Mouse (Mus musculus) limb, embryonic 12.5 days (tissue): ENCODE results near the gene Syce2. TPM values are rescaled to one million over a fixed set of nuclear protein-coding genes. Genes with fewer than 3 reads are reported as not detected.
"Not testable (repeated sequence)": the region's sequence is repeated elsewhere in the genome, so short reads cannot be mapped to it uniquely, and the experiment has no call there.

Source experiments
- ATAC-seq: fragments of 200-750 bp; cut with Nextera tagmentation; 2 replicates; pipeline ENCODE4 v1.8.0; 2017; ENCODE audit warnings: low read depth, moderate TSS enrichment; ENCODE audit not compliant: insufficient number of reproducible peaks, insufficient read depth, low FRiP score, low TSS enrichment
- H3K27ac ChIP-seq: fragments of 300-500 bp; sonication (generic); 2 replicates; pipeline ENCODE4 v1.5.1; 2016; ENCODE audit warnings: mild to moderate bottlenecking, moderate library complexity
- H3K27me3 ChIP-seq: fragments of 300-500 bp; sonication (generic); 2 replicates; pipeline ENCODE4 v1.6.1; 2016; ENCODE audit warnings: mild to moderate bottlenecking, moderate library complexity
- H3K36me3 ChIP-seq: fragments of 300-500 bp; sonication (generic); 2 replicates; pipeline ENCODE4 v1.6.1; 2016; ENCODE audit warnings: mild to moderate bottlenecking, moderate library complexity
- H3K4me1 ChIP-seq: fragments of 300-500 bp; sonication (generic); replicated peaks from 2 replicates; pipeline ENCODE4 v1.6.1; 2016
- H3K4me2 ChIP-seq: fragments of 300-500 bp; sonication (generic); 2 replicates; pipeline ENCODE4 v1.6.1; 2016; ENCODE audit warnings: mild to moderate bottlenecking, moderate library complexity
- H3K4me3 ChIP-seq: fragments of 300-500 bp; sonication (generic); replicated peaks from 2 replicates; pipeline ENCODE4 v1.5.1; 2016; ENCODE audit warnings: mild to moderate bottlenecking
- H3K9ac ChIP-seq: fragments of 300-500 bp; sonication (generic); replicated peaks from 2 replicates; pipeline ENCODE4 v1.6.1; 2016; ENCODE audit warnings: mild to moderate bottlenecking, moderate library complexity
- H3K9me3 ChIP-seq: fragments of 300-500 bp; sonication (generic); 2 replicates; pipeline ENCODE4 v1.6.1; 2016; ENCODE audit warnings: mild to moderate bottlenecking, moderate library complexity
- WGBS: fragments of 180-500 bp; shearing (Covaris S2); methylation state at CpG from one replicate; pipeline ENCODE4 v1.1.7; 2016; 5-methylcytosine and 5-hydroxymethylcytosine counted together
- polyA plus RNA-seq: library from polyadenylated mRNA; unstranded; fragments of >200 nt; fragmentation: Nextera tagmentation; extraction: Ambion mirVana; gene quantifications from 2 replicates; pipeline ENCODE4 v1.2.1, GENCODE M21; 2016

Syce2 gene
- 86.5 and 88.8 TPM in 2 replicates for polyA plus RNA-seq

DNA sequence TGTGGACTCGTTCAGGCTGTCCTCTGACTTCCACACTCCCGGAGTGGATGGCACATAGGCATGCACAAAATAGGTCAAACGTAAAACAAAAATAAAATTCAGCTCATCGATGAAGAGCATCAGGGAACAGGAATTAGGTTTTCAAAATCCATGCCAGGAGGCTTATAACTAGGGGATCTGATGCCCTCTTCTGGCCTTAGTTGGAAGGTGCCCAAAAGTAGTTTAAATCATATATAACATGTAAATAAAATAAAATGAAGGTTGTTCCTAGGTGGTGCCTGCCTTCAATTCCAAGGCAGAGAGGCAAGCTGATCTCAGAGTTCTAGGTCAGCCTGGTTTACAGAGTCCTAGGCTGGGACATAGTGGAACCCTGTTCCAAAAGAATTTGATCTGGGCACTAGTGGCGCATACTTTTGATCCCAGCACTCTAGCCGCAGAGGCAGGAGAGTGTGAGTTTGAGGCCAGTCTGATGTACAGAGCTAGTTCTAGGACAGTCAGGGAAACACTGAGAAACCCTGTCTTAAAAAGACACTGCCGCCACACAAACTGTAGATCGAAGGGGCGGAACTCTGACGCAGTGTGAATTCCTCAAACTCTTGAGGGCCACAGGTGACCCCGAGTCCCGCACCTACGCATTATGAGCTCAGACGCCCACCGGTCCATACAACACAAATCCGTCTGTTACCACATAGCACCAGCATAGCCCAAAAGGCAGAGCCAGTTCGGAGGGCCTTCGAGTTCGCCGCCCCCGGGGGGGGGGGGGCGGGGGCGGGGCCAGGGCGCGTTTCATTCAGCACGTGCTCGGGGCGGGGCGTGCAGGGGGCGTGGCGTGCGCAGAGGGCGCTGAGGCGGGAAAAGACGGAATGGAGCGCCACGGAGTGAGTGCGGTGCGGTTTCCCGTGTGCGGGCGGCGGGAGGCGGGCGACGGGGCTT lies at the start of gene Syce2:
Gene Syce2, plus strand, starts transcription at position 736 of the 933 bp plus-strand sequence.
- Histone ChIP-seq H3K4me1 (peaks cover 13% of the 10 kb centered on the region), H3K27ac (no peak within 1 kb of the TSS), H3K9ac (peak within 1 kb of the TSS; percentile 63), H3K9me3 (no peaks in the 10 kb centered on the region), H3K4me3 (peak within 1 kb of the TSS; percentile 49), H3K4me2 (peak within 1 kb of the TSS; percentile 83), H3K36me3 (peaks cover 32% of the 10 kb centered on the region), H3K27me3 (peaks cover 13% of the 10 kb centered on the region)
- ATAC-seq, result peak; percentile 41
- 15% methylated on average over 46 of the region's 46 CpGs for WGBS

DNA sequence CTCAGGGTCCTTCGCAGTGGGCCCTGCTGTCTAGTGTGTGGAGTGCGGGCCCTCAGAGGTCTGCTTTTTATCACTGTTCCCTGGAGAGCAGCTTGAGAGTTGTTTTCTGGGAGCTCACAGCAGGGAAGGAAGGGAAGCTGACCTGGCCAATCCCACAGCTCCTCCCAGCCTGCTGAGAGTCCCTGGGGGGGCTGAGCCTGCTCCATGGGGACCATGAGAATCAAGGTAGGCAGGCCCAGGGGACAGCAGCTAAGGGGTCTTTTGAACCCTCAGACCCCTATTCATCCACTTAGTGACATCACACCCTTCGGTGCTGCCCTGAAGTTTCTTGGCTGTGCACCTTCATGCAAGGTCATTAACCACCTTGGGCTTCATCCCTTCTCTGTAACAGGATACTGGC lies 49.2 kb upstream of the Syce2 start, which contains the start of gene Dand5:
Gene Dand5, minus strand, starts transcription at position 101 of the 400 bp plus-strand sequence.
- peaks cover 10% of the 10 kb centered on the region; the same call in 1 of the 2 replicates for H3K4me1 ChIP-seq

DNA sequence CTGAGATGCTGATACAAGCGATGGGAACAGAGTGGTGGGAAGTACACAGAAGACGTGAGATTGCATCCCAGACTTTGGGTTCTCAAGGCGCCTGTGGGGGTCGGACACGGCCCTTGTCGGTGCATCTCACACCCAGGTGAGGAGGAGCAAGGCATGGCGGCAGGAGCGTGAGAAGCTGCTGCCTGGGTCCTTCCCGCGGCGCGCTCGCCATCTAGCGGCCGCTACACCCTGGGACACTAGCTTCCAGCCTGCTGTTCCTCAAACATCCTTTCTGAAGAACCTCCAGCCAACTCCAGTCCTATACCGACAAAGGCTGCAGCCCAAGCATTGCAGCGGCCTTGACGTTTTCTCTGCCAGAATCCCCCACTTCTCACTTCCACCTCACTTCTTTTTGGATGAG lies 48.3 kb upstream of the Syce2 start:
- Histone ChIP-seq H3K27me3 (peaks cover 9% of the 10 kb centered on the region; the same call in 1 of the 2 replicates), H3K36me3 (no peaks in the 10 kb centered on the region), H3K4me1 (peaks cover 10% of the 10 kb centered on the region; the same call in 1 of the 2 replicates), H3K4me3 (peak overlapping the region; percentile 23), H3K27ac (no peak overlapping the region; the same call in 1 of the 2 replicates), H3K9ac (0 out of 2 replicates have a peak overlapping the region, but pooled peaks have one; percentile 24), H3K4me2 (peak overlapping the region; percentile 57), H3K9me3 (no peaks in the 10 kb centered on the region)
- under 1% methylated on average over 18 of the region's 18 CpGs for WGBS
- peak; percentile 78; the same call in 1 of the 2 replicates for ATAC-seq

More for the DNA sequence above, 49.2 kb upstream of the Syce2 start, which contains the start of gene Dand5:
- peak within 1 kb of the TSS; percentile 57 for H3K4me2 ChIP-seq
- H3K27me3 ChIP-seq, result peaks cover 9% of the 10 kb centered on the region; the same call in 1 of the 2 replicates
- H3K27ac ChIP-seq, result no peak within 1 kb of the TSS; the same call in 1 of the 2 replicates
- H3K9ac ChIP-seq, result 0 out of 2 replicates have a peak within 1 kb of the TSS, but pooled peaks have one; percentile 24
- H3K4me3 ChIP-seq, result peak within 1 kb of the TSS; percentile 23
- H3K9me3 ChIP-seq, result no peaks in the 10 kb centered on the region
- no peak for ATAC-seq
- no peaks in the 10 kb centered on the region for H3K36me3 ChIP-seq
- WGBS, result 24% methylated on average over 3 of the region's 3 CpGs

DNA sequence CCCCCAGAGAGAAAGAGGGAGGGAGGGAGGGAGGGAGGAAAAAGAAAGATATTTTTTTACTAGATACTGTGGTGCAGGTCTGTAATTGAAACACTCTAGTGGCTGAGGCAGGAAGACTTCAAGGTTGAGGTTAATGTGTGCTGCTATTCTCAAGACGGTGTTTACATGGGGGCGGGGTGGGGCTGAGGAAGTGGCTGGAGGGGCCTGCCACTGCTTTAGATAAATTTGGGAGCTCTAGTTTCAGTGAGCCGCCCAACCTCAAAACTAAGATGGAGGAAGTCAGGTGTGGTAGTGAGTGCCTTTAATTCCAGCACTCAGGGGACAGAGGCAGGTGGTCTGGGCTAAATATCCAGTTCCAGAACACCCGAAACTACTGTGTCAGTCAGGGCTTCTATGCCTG lies 46.3 kb upstream of the Syce2 start:
- WGBS, result 59% methylated on average over 4 of the region's 4 CpGs
- Histone ChIP-seq H3K27ac (no peak overlapping the region), H3K4me1 (peaks cover 10% of the 10 kb centered on the region; the same call in 1 of the 2 replicates), H3K36me3 (no peaks in the 10 kb centered on the region), H3K4me3 (no peak overlapping the region), H3K4me2 (no peak overlapping the region), H3K9me3 (no peaks in the 10 kb centered on the region), H3K9ac (no peak overlapping the region), H3K27me3 (peaks cover 9% of the 10 kb centered on the region; the same call in 1 of the 2 replicates)
- no peak for ATAC-seq

DNA sequence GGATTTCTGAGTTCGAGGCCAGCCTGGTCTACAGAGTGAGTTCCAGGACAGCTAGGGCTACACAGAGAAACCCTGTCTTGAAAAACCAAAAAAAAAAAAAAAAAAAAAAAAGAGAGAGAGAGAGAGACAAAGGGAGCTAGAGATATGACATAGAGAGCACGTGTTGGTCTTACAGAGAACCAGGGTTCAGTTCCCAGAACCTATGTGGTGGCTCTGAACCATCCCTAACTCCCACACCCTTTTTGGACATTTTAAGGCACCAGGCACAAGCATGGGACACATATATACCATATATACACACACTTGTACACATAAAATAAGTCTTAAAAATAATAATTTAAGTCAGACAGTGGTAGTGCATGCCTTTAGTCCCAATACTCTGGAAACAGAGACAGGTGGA lies 45.4 kb upstream of the Syce2 start:
- H3K4me3 ChIP-seq, H3K27me3 ChIP-seq, H3K4me2 ChIP-seq, H3K27ac ChIP-seq, H3K9ac ChIP-seq, H3K9me3 ChIP-seq, ATAC-seq, H3K4me1 ChIP-seq, H3K36me3 ChIP-seq: not testable (repeated sequence)
- 93% methylated on average over 2 of the region's 2 CpGs for WGBS

DNA sequence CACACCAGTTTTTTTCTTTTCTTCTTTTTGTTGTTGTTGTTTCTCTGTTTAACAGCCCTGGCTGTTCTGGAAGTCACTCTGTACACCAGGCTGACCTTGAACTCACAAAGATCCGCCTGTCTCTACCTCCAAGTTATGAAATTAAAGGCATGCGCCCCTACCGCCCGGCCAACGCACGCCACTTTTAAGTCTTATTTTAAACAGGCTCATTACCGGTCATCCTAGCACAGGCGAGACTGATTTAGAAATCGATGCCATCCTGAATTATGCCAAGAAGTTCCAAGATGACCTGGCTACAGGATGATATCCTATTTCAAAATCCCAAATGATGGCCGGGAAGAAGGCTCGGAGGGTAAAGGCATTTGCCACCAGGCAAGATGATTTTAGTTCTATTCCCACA lies 40.4 kb upstream of the Syce2 start, which contains the start of gene Gadd45gip1:
Gene Gadd45gip1, plus strand, starts transcription at position 33 of the 400 bp plus-strand sequence.
- WGBS, result 78% methylated on average over 11 of the region's 11 CpGs
- peak within 1 kb of the TSS; percentile 91 for H3K4me3 ChIP-seq

DNA sequence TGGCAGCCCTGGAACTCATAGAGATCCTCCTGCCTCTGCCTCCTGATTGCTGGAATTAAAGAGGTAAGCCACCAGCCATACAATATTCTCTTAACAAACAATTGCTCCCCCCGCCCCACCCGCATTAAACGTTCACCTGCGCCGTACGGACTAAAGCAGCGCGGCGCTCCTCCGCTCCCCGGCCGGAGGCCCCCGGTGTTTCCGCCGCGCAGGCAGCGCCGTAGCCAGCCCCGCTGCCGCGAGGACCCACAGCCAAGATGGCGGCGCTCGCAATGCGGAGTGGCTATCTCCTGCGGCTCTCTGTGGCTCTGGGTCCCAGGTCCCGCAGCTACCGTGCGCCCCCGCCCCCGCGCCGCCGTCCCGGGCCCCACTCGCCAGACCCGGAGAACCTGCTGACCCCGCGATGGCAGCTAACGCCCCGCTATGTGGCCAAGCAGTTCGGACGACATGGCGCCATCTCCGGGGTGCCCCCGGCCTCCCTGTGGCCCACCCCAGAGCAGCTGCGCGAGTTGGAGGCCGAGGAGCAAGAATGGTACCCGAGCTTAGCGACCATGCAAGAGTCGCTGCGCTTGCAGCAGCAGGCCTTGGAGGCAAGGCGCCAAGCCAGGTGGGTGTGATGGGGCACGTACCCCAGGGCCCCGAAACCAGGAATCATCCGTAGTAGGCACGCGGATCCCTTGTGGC lies 39.7 kb upstream of the Syce2 start:
- Histone ChIP-seq H3K9ac (peak overlapping the region; percentile 97), H3K27ac (peak overlapping the region; percentile 97), H3K4me2 (peak overlapping the region; percentile 60), H3K4me3 (peak overlapping the region; percentile 91), H3K27me3 (no peaks in the 10 kb centered on the region), H3K36me3 (peaks cover 35% of the 10 kb centered on the region), H3K9me3 (no peaks in the 10 kb centered on the region), H3K4me1 (peaks cover 18% of the 10 kb centered on the region)
- peak; percentile 42; the same call in 1 of the 2 replicates for ATAC-seq
- 1% methylated on average over 59 of the region's 59 CpGs for WGBS

More for the DNA sequence above, 40.4 kb upstream of the Syce2 start, which contains the start of gene Gadd45gip1:
- Histone ChIP-seq H3K9ac (peak within 1 kb of the TSS; percentile 97), H3K27me3 (no peaks in the 10 kb centered on the region), H3K27ac (peak within 1 kb of the TSS; percentile 97), H3K4me2 (peak within 1 kb of the TSS; percentile 60), H3K4me1 (peaks cover 11% of the 10 kb centered on the region), H3K36me3 (peaks cover 28% of the 10 kb centered on the region), H3K9me3 (no peaks in the 10 kb centered on the region)
- no peak for ATAC-seq

DNA sequence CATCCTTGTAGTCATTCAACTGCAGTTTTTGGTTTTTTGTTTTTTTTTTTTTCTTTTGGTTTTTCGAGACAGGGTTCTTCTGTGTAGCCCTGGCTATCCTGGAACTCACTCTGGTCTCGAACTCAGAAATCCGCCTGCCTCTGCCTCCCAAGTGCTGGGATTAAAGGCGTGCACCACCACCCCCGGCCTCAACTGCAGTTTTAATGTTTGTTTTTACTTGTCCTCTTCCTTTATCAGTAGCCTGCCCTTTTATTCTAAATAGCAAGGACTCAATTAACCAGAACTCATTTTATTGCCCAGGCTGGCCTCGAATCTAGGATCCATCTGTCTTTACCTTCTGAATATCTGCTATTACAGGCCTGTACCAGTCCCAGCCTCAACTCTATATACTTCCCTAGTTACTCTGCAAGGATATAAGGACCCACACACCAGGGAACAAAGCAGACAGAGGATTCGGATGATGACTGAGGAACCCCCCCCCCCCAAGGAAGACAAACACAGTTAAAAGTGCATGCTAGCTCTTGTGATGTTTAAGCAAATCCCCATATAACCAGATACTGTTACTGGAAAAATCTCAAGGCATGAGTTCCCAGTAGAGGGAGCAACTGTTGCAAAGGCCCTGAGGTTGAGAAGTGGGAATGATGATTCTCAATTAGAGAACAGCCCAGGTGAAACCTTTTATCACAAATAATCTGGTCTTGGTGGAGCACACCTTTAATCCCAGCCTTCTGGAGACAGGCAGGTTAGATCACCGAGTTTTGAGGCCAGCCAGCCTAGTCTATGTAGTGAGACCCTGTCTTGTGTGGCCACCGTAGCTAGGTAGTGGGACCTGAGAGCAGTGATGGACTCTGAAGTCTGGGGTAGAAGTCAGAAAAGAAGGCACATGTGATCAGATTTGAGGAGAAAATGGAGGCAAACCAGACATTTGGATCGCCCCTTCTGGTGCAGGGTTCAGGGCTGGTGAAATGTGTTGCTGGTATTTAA lies 38.9 kb upstream of the Syce2 start:
- H3K36me3 ChIP-seq, result peaks cover 44% of the 10 kb centered on the region
- H3K4me1 ChIP-seq, result peaks cover 26% of the 10 kb centered on the region
- H3K27me3 ChIP-seq, result no peaks in the 10 kb centered on the region

DNA sequence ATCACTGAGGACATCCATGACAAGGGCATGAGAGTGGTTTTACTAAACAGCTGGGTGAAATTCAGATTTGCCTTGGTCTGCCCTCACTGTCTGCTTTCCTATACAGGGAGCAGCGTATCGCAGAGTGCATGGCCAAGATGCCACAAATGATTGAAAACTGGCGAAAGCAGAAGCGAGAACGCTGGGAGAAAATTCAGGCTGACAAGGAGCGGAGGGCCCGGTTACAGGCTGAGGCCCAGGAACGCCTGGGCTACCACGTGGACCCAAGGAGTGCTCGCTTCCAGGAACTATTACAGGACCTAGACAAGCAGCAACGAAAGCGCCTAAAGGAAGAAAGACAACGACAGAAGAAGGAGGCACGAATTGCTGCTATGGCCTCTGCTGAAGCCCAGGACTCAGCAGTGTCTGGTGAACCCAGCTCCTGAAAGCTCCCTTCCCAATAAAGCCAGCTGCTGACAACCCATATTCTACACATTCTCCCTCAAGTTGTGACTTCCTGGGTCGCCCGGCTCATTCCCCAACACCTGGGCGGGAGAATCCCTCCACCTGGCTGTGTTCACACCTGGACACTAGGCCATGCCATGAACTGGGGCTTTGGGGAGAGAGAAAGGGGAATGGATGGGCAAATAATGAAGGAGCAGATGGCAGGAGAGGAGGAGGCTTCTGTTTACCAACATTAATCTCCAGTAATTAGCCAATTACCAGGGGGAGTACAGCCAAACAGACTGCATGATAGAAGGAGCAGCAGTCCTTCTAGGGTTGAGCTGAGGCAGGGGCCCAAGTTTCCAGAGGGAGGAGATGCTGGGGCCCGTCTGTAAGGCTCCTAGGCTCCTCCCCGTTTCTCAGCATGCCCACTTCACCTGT lies 37.7 kb upstream of the Syce2 start:
- no peak for ATAC-seq
- no peaks in the 10 kb centered on the region for H3K9me3 ChIP-seq
- 89% methylated on average over 19 of the region's 19 CpGs for WGBS
- H3K4me3 ChIP-seq, result no peak overlapping the region
- H3K4me2 ChIP-seq, result no peak overlapping the region
- no peak overlapping the region for H3K27ac ChIP-seq
- H3K4me1 ChIP-seq, result peaks cover 36% of the 10 kb centered on the region
- no peak overlapping the region for H3K9ac ChIP-seq
- H3K27me3 ChIP-seq, result no peaks in the 10 kb centered on the region
- peaks cover 56% of the 10 kb centered on the region for H3K36me3 ChIP-seq

More for the DNA sequence above, 38.9 kb upstream of the Syce2 start:
- H3K4me2 ChIP-seq, result peak overlapping the region; percentile 60
- peak overlapping the region; percentile 97 for H3K27ac ChIP-seq
- H3K4me3 ChIP-seq, result peak overlapping the region; percentile 91
- WGBS, result 68% methylated on average over 10 of the region's 10 CpGs
- no peaks in the 10 kb centered on the region for H3K9me3 ChIP-seq
- ATAC-seq, result no peak
- H3K9ac ChIP-seq, result peak overlapping the region; percentile 97
